Mouse (Mus musculus): ENCODE measurements around the gene Capn9.

DNA sequence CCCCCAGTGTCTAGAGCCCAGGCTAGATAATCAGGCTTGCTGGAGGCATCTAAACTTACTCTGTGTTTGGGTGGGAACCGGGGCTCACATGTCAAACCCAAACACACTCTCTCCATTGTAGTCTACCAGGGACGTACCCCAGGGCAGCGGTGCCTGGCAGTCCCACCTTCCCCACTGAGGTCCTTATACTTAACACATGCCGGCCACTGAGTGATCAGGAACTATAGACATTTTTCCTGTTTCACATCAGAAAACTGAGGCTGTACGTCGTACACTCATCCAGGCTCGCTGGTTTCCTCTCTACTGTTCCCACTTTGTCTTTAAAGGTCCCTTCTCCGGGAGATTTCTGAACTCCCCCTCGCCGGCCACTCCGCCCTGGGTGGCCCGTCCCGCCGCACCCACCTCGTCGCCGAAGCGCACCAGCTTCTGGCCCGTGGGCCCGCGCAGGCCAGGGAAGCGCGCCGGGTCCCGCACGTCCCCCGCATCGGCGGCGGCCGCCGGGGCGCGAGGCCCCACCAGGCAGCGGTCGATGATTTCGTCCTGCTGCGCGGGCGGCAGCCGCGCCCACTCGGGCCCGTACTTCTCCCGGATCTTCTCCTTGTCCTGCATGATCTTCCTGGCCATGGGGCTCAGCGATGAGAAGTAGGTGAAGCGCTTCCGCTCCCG, 86.7 kb downstream of the Capn9 start:
- TF ChIP-seq CTCF (IDR thresholded peaks at IDR 0.05; ENCODE audit: extremely low read depth, insufficient read depth, insufficient read length, insufficient replicate concordance): no peak
- no peak for TF ChIP-seq POLR2A (IDR thresholded peaks at IDR 0.05; ENCODE audit: low read depth, low read length)

Data from spleen, adult 2 months (tissue).